Mouse (Mus musculus) lung, postnatal 0 days (tissue): ENCODE measurements around the gene Flnc. TPM values are rescaled to one million over a fixed set of nuclear protein-coding genes. Genes with fewer than 3 reads are reported as not detected.

ENCODE experiments used
- ATAC-seq: fragments of 200-750 bp; cut with Nextera tagmentation; 2 replicates; pipeline ENCODE4 v1.8.0; 2017; ENCODE audit warnings: moderate library complexity
- DNase-seq: peaks from one replicate; pipeline ENCODE4 v3.0.0-alpha.2; 2016; ENCODE audit warnings: low spot score
- H3K27ac ChIP-seq: fragments of 300-500 bp; sonication (generic); 2 replicates; pipeline ENCODE4 v1.5.1; 2014; ENCODE audit warnings: antibody characterized with exemption, mild to moderate bottlenecking, low read length, mixed read lengths
- H3K27me3 ChIP-seq: fragments of 300-500 bp; sonication (generic); replicated peaks from 2 replicates; pipeline ENCODE4 v1.6.1; 2014; ENCODE audit warnings: low read length, mixed read lengths; ENCODE audit not compliant: insufficient read depth
- H3K36me3 ChIP-seq: fragments of 300-500 bp; sonication (generic); 2 replicates; pipeline ENCODE4 v1.6.1; 2014; ENCODE audit warnings: low read length, mixed read lengths; ENCODE audit not compliant: insufficient read depth
- H3K4me1 ChIP-seq: fragments of 300-500 bp; sonication (generic); 2 replicates; pipeline ENCODE4 v1.6.1; 2014; ENCODE audit warnings: antibody characterized with exemption, low read depth, low read length, mixed read lengths; ENCODE audit not compliant: insufficient read depth
- H3K4me2 ChIP-seq: fragments of 300-500 bp; sonication (generic); replicated peaks from 2 replicates; pipeline ENCODE4 v1.6.1; 2014; ENCODE audit warnings: low read depth, mild to moderate bottlenecking, low read length, moderate library complexity, mixed read lengths
- H3K4me3 ChIP-seq: fragments of 300-500 bp; sonication (generic); 2 replicates; pipeline ENCODE4 v1.5.1; 2014; ENCODE audit warnings: low read depth, low read length
- H3K9ac ChIP-seq: fragments of 300-500 bp; sonication (generic); replicated peaks from 2 replicates; pipeline ENCODE4 v1.6.1; 2014; ENCODE audit warnings: low read depth, mild to moderate bottlenecking
- H3K9me3 ChIP-seq: fragments of 300-500 bp; sonication (generic); 2 replicates; pipeline ENCODE4 v1.6.1; 2016; ENCODE audit warnings: low read length, mixed read lengths
- CTCF ChIP-seq: IDR thresholded peaks from 2 replicates; pipeline ENCODE4 v1.5.1; 2016; ENCODE audit warnings: antibody characterized with exemption, mild to moderate bottlenecking
- EP300 ChIP-seq: IDR thresholded peaks from 2 replicates; pipeline ENCODE4 v1.6.1; 2016; ENCODE audit warnings: antibody characterized with exemption, mild to moderate bottlenecking, control low read depth
- WGBS: fragments of 180-500 bp; shearing (Covaris S2); extraction: QIAGEN DNeasy Blood & Tissue Kit; methylation state at CpG from one replicate; pipeline ENCODE4 v1.1.7; 2014; 5-methylcytosine and 5-hydroxymethylcytosine counted together
- polyA plus RNA-seq: library from polyadenylated mRNA; unstranded; fragments of >200 nt; fragmentation: Nextera tagmentation; extraction: Ambion mirVana; gene quantifications from 2 replicates; pipeline ENCODE4 v1.2.1, GENCODE M21; 2015

The Flnc gene
- polyA plus RNA-seq, 1 experiment from 2014 or later: 1.2 TPM

- WGBS: 50% methylated on average over 2 of the region's 2 CpGs
- no peak for TF ChIP-seq EP300
- no peak for TF ChIP-seq CTCF
- no peak overlapping the region for H3K4me3 ChIP-seq
These were observed 52.9 kb downstream of the Flnc start for GRCm38 (mm10) chr6:29485951-29486350.

GRCm38 (mm10) chr6:29494101-29494500, 61.0 kb downstream of the Flnc start:
- no peak for TF ChIP-seq CTCF
- TF ChIP-seq EP300: no peak
- Histone ChIP-seq H3K4me3 (no peak overlapping the region), H3K4me1 (no peaks in the 10 kb centered on the region), H3K36me3 (no peaks in the 10 kb centered on the region), H3K9me3 (no peaks in the 10 kb centered on the region), H3K27ac (no peak overlapping the region), H3K9ac (no peak overlapping the region), H3K27me3 (no peaks in the 10 kb centered on the region; the same call in 1 of the 2 replicates), H3K4me2 (no peak overlapping the region)
- ATAC-seq (no peak), DNase-seq (no peak)
- WGBS: 62% methylated on average over 4 of the region's 4 CpGs

More at GRCm38 (mm10) chr6:29485951-29486350, 52.9 kb downstream of the Flnc start:
- H3K36me3 ChIP-seq: no peaks in the 10 kb centered on the region
- H3K9me3 ChIP-seq: no peaks in the 10 kb centered on the region
- no peak for ATAC-seq
- no peaks in the 10 kb centered on the region for H3K27me3 ChIP-seq
- no peak overlapping the region for H3K9ac ChIP-seq
- H3K27ac ChIP-seq: no peak overlapping the region
- no peaks in the 10 kb centered on the region for H3K4me1 ChIP-seq
- no peak overlapping the region for H3K4me2 ChIP-seq
- no peak for DNase-seq

GRCm38 (mm10) chr6:29496270-29496669, 63.2 kb downstream of the Flnc start:
- H3K4me2 ChIP-seq: no peak overlapping the region
- H3K27ac ChIP-seq: no peak overlapping the region
- WGBS: 30% methylated on average over 19 of the region's 25 CpGs
- H3K9me3 ChIP-seq: no peaks in the 10 kb centered on the region
- no peak for DNase-seq
- no peak overlapping the region for H3K4me3 ChIP-seq
- no peak for ATAC-seq
- no peaks in the 10 kb centered on the region; the same call in 1 of the 2 replicates for H3K27me3 ChIP-seq
- no peaks in the 10 kb centered on the region for H3K4me1 ChIP-seq
- H3K36me3 ChIP-seq: no peaks in the 10 kb centered on the region
- H3K9ac ChIP-seq: no peak overlapping the region
- TF ChIP-seq EP300 (no peak), CTCF (no peak)

GRCm38 (mm10) chr6:29497791-29498190, 64.7 kb downstream of the Flnc start:
- Histone ChIP-seq H3K36me3 (no peaks in the 10 kb centered on the region), H3K27ac (no peak overlapping the region), H3K9me3 (no peaks in the 10 kb centered on the region), H3K4me2 (no peak overlapping the region), H3K4me1 (no peaks in the 10 kb centered on the region), H3K4me3 (no peak overlapping the region), H3K9ac (no peak overlapping the region), H3K27me3 (no peaks in the 10 kb centered on the region; the same call in 1 of the 2 replicates)
- DNase-seq: no peak
- WGBS: 39% methylated on average over 2 of the region's 2 CpGs
- ATAC-seq: no peak
- no peak for TF ChIP-seq CTCF

GRCm38 (mm10) chr6:29500177-29500576, 67.1 kb downstream of the Flnc start:
- Histone ChIP-seq H3K4me3 (no peak overlapping the region), H3K27me3 (no peaks in the 10 kb centered on the region; the same call in 1 of the 2 replicates), H3K36me3 (no peaks in the 10 kb centered on the region), H3K27ac (no peak overlapping the region), H3K4me2 (no peak overlapping the region), H3K9ac (no peak overlapping the region), H3K4me1 (no peaks in the 10 kb centered on the region), H3K9me3 (no peaks in the 10 kb centered on the region)
- 92% methylated on average over 7 of the region's 7 CpGs for WGBS
- ATAC-seq: no peak
- TF ChIP-seq EP300: no peak
- TF ChIP-seq CTCF: no peak
- no peak for DNase-seq

- ATAC-seq: no peak
- H3K9me3 ChIP-seq: no peaks in the 10 kb centered on the region
- no peak overlapping the region for H3K4me2 ChIP-seq
- H3K27ac ChIP-seq: no peak overlapping the region
- DNase-seq: no peak
- TF ChIP-seq EP300: no peak
- no peak for TF ChIP-seq CTCF
- H3K9ac ChIP-seq: no peak overlapping the region
- peaks cover under 1% of the 10 kb centered on the region; the same call in 1 of the 2 replicates for H3K27me3 ChIP-seq
- H3K4me3 ChIP-seq: no peak overlapping the region
- H3K4me1 ChIP-seq: no peaks in the 10 kb centered on the region
- H3K36me3 ChIP-seq: no peaks in the 10 kb centered on the region
- WGBS: 89% methylated on average over 6 of the region's 6 CpGs
These were observed 67.8 kb downstream of the Flnc start for GRCm38 (mm10) chr6:29500810-29501209.

GRCm38 (mm10) chr6:29501599-29501998, 68.5 kb downstream of the Flnc start:
- Histone ChIP-seq H3K27me3 (0 out of 2 replicates have a peak, but pooled peaks cover 3% of the 10 kb centered on the region), H3K9me3 (no peaks in the 10 kb centered on the region), H3K27ac (no peak overlapping the region), H3K36me3 (no peaks in the 10 kb centered on the region), H3K4me2 (no peak overlapping the region), H3K4me1 (no peaks in the 10 kb centered on the region), H3K4me3 (no peak overlapping the region), H3K9ac (no peak overlapping the region)
- ATAC-seq (no peak), DNase-seq (no peak)
- TF ChIP-seq EP300: no peak
- peak; percentile 46 for TF ChIP-seq CTCF
- 94% methylated on average over 1 of the region's 1 CpGs for WGBS
